Mouse (Mus musculus): ENCODE measurements around the gene Kcmf1. TPM values are rescaled to one million over a fixed set of nuclear protein-coding genes. Genes with fewer than 3 reads are reported as not detected.
"Not testable (repeated sequence)": the region's sequence is repeated elsewhere in the genome, so short reads cannot be mapped to it uniquely, and the experiment has no call there.

Kcmf1 gene
- polyA plus RNA-seq, 1 experiment: 110 TPM

DNA sequence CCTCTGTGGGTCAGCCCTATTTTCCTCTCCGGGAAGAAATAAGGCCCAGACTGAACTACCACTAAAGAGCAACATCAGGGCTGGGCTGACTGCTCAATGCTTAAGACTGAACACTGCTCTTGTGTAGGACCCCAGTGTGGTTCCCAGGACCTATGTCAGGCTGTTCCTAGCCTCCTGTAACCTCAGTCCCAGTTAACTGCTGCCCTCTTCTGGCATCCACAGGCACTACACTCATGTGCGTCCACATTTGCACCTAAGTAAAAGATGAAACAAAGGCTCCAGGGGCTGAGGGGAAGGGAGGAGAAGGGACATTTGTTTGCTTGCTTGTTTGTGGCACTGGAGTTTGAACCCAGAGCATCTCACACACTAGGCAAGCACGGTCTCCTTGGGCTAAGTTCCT, 70.9 kb downstream of the Kcmf1 start:
- Histone ChIP-seq H3K79me2 (ENCODE audit: control insufficient read depth, insufficient read depth) (no peaks in the 10 kb centered on the region), H3ac (ENCODE audit: control insufficient read depth, insufficient read length) (no peak overlapping the region), H3K27me3 (ENCODE audit: control insufficient read depth, insufficient read depth, insufficient read length) (no peaks in the 10 kb centered on the region), H3K36me3 (ENCODE audit: control insufficient read depth, insufficient read depth) (no peaks in the 10 kb centered on the region), H3K4me3 (no peak overlapping the region), H3K4me2 (ENCODE audit: low read depth) (no peak overlapping the region)
- TF ChIP-seq MYOG (IDR thresholded peaks at IDR 0.05; ENCODE audit: control insufficient read depth in 1 of 3, insufficient read depth in 1 of 3, insufficient read length in 2 of 3, low read depth in 2 of 3): no peak
- no peak for TF ChIP-seq CEBPB (IDR thresholded peaks at IDR 0.05; ENCODE audit: insufficient read depth, poor library complexity, severe bottlenecking)
- TF ChIP-seq USF1 (IDR thresholded peaks at IDR 0.05; ENCODE audit: low read depth): no peak
- no peak for TF ChIP-seq POLR2A (IDR thresholded peaks at IDR 0.05; ENCODE audit: insufficient read length, low read depth)
- no peak for TF ChIP-seq POLR2AphosphoS2 (IDR thresholded peaks at IDR 0.05; ENCODE audit: insufficient read length, low read depth)
- no peak for TF ChIP-seq REST (IDR thresholded peaks at IDR 0.05; ENCODE audit: insufficient read depth, insufficient read length)
- no peak for TF ChIP-seq TCF3 (IDR thresholded peaks at IDR 0.05; ENCODE audit: insufficient read length, low read depth)
- no peak for TF ChIP-seq MYOD1 (IDR thresholded peaks at IDR 0.05; ENCODE audit: control insufficient read depth in 1 of 3, insufficient read length in 2 of 3, low read depth in 2 of 3)
- no peak for TF ChIP-seq E2F4 (IDR thresholded peaks at IDR 0.05; ENCODE audit: insufficient read depth)
- TF ChIP-seq TCF12 (IDR thresholded peaks at IDR 0.05; ENCODE audit: insufficient read depth, poor library complexity, severe bottlenecking): no peak
- no peak for TF ChIP-seq SRF (IDR thresholded peaks at IDR 0.05; ENCODE audit: control insufficient read depth, insufficient read length, low read depth)
- no peak for TF ChIP-seq MAX (IDR thresholded peaks at IDR 0.05; ENCODE audit: low read depth)

DNA sequence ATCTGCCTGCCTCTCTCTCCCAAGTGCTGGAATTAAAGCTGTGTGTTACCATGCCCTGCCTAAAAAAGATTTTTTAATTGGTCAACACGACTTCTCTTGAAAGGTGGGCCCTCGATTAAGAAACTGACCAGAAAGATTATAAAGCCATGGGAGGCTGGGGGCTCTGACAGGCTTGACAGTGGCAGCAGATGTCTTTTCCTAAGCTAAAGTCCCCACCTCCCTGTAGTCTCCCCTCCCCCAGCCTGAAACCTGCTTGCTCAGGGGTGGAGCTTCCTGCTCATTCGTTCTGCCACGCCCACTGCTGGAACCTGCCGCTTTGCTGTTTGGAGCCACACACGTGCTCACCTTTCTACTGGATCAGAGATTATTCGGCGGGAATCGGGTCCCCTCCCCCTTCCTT, 71.7 kb downstream of the Kcmf1 start:
- not testable (repeated sequence) for H3K36me3 ChIP-seq (ENCODE audit: control insufficient read depth, insufficient read depth); H3K79me2 ChIP-seq (ENCODE audit: control insufficient read depth, insufficient read depth); H3K27me3 ChIP-seq (ENCODE audit: control insufficient read depth, insufficient read depth, insufficient read length); H3K4me2 ChIP-seq (ENCODE audit: low read depth); H3K4me3 ChIP-seq; H3ac ChIP-seq (ENCODE audit: control insufficient read depth, insufficient read length)

DNA sequence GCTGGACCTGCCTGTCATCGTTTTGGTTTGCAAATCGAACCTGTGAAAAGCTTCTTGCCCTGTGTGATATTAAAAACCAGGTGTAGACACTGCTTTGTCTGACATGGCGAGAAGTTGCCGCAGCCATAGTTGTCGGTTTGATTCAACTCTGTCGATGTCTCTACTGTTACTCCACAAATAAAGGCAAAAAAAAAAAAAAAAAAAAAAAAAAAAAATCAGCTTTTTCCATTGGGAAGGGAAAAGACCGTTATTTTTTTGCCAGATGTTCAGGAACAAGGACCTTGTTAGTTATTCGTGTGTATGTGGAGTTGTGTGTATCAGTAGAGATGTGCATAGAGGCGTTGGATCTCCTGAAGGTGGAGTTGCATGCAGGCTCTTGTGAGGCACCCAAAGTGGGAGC, 74.0 kb downstream of the Kcmf1 start:
- H3K79me2 ChIP-seq (ENCODE audit: control insufficient read depth, insufficient read depth): no peaks in the 10 kb centered on the region
- H3K36me3 ChIP-seq (ENCODE audit: control insufficient read depth, insufficient read depth): no peaks in the 10 kb centered on the region
- no peaks in the 10 kb centered on the region for H3K27me3 ChIP-seq (ENCODE audit: control insufficient read depth, insufficient read depth, insufficient read length)
- no peak overlapping the region for H3ac ChIP-seq (ENCODE audit: control insufficient read depth, insufficient read length)
- H3K4me2 ChIP-seq (ENCODE audit: low read depth): no peak overlapping the region
- no peak for TF ChIP-seq POLR2A (IDR thresholded peaks at IDR 0.05; ENCODE audit: insufficient read length, low read depth)
- no peak for TF ChIP-seq SRF (IDR thresholded peaks at IDR 0.05; ENCODE audit: control insufficient read depth, insufficient read length, low read depth)
- TF ChIP-seq MAX (IDR thresholded peaks at IDR 0.05; ENCODE audit: low read depth): no peak
- no peak for TF ChIP-seq MYOD1 (IDR thresholded peaks at IDR 0.05; ENCODE audit: control insufficient read depth in 1 of 3, insufficient read length in 2 of 3, low read depth in 2 of 3)
- TF ChIP-seq TCF12 (IDR thresholded peaks at IDR 0.05; ENCODE audit: insufficient read depth, poor library complexity, severe bottlenecking): no peak
- H3K4me3 ChIP-seq: no peak overlapping the region

DNA sequence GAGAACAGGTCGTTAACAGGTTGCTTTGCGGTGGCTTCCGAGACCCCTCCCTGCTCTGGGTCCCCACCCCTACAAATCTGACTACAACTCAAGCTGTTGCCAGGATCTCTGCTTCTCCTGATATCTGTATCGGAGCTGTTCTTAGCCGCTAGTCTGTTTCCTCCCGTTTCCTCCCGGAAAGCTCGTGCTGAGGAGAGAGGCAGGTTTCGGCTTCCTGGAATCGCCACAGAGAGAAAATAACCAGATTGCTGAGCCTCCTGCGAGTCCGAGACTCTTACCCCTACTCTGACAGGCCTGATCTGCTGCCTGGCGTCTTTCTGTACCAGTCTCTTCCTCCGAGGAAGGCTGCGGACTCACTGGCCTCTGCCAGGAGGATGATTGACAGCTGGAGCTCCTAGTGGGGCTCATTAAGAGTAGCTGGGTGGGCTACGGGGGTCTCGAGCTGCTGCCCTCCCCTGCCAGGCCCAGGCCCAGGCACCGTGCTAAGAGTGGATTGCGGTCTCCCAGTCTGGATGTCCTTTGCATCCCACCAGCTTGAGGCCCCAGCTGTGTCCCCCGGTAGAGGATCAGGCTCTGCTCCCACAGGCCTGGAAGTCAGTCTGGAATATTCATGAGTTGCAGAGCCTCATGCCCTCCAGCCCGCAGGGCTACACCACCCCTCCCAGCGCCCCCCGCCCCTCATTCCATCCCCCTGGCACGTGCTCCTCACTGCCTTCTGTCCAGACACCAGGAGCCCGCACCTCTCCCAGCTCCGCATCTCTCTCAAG, 74.6 kb downstream of the Kcmf1 start:
- H3K4me2 ChIP-seq (ENCODE audit: low read depth): no peak overlapping the region
- H3K4me3 ChIP-seq: no peak overlapping the region
- no peak for TF ChIP-seq TCF12 (IDR thresholded peaks at IDR 0.05; ENCODE audit: insufficient read depth, poor library complexity, severe bottlenecking)
- no peak for TF ChIP-seq REST (IDR thresholded peaks at IDR 0.05; ENCODE audit: insufficient read depth, insufficient read length)
- no peak for TF ChIP-seq SRF (IDR thresholded peaks at IDR 0.05; ENCODE audit: control insufficient read depth, insufficient read length, low read depth)
- no peak for TF ChIP-seq MAX (IDR thresholded peaks at IDR 0.05; ENCODE audit: low read depth)
- TF ChIP-seq MYOG (IDR thresholded peaks at IDR 0.05; ENCODE audit: control insufficient read depth in 1 of 3, insufficient read depth in 1 of 3, insufficient read length in 2 of 3, low read depth in 2 of 3): no peak
- TF ChIP-seq POLR2AphosphoS2 (IDR thresholded peaks at IDR 0.05; ENCODE audit: insufficient read length, low read depth): no peak
- H3K79me2 ChIP-seq (ENCODE audit: control insufficient read depth, insufficient read depth): no peaks in the 10 kb centered on the region
- H3K27me3 ChIP-seq (ENCODE audit: control insufficient read depth, insufficient read depth, insufficient read length): no peaks in the 10 kb centered on the region
- H3ac ChIP-seq (ENCODE audit: control insufficient read depth, insufficient read length): no peak overlapping the region
- H3K36me3 ChIP-seq (ENCODE audit: control insufficient read depth, insufficient read depth): no peaks in the 10 kb centered on the region

DNA sequence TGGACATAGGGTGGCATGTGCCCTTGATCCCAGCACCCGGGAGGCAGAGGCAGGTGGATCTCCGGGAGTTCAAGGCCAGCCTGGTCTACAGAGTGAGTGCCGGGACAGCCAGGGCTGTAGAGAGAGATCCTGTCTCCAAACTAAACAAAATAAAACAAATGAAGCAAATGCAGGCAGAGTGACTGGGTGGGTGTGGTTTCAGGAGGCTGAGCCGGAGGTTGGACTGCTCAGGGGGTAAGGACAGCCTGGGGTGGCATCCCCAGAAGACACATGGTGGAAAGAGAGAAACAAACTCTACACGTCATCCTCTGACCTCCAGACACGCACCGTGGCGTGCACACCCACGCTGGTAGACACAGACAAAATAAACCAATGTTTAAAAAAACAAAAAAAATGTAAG, 86.3 kb downstream of the Kcmf1 start:
- no peaks in the 10 kb centered on the region for H3K27me3 ChIP-seq (ENCODE audit: control insufficient read depth, insufficient read depth, insufficient read length)
- H3K4me3 ChIP-seq: no peak overlapping the region
- no peak for TF ChIP-seq TCF3 (IDR thresholded peaks at IDR 0.05; ENCODE audit: insufficient read length, low read depth)
- TF ChIP-seq CEBPB (IDR thresholded peaks at IDR 0.05; ENCODE audit: insufficient read depth, poor library complexity, severe bottlenecking): no peak
- TF ChIP-seq MYOD1 (IDR thresholded peaks at IDR 0.05; ENCODE audit: control insufficient read depth in 1 of 3, insufficient read length in 2 of 3, low read depth in 2 of 3): no peak
- no peak for TF ChIP-seq POLR2AphosphoS2 (IDR thresholded peaks at IDR 0.05; ENCODE audit: insufficient read length, low read depth)
- TF ChIP-seq MYOG (IDR thresholded peaks at IDR 0.05; ENCODE audit: control insufficient read depth in 1 of 3, insufficient read depth in 1 of 3, insufficient read length in 2 of 3, low read depth in 2 of 3): no peak
- TF ChIP-seq REST (IDR thresholded peaks at IDR 0.05; ENCODE audit: insufficient read depth, insufficient read length): no peak
- no peaks in the 10 kb centered on the region for H3K79me2 ChIP-seq (ENCODE audit: control insufficient read depth, insufficient read depth)
- H3K4me2 ChIP-seq (ENCODE audit: low read depth): peak overlapping the region; percentile 5
- H3K36me3 ChIP-seq (ENCODE audit: control insufficient read depth, insufficient read depth): no peaks in the 10 kb centered on the region
- H3ac ChIP-seq (ENCODE audit: control insufficient read depth, insufficient read length): no peak overlapping the region
